Mouse (Mus musculus) CH12.LX (cell line): ENCODE measurements at regions not wholly inside any gene's neighbourhood (a gene's known extent, or its start where the extent isn't known, plus 50 kb on each side); places are given as distances from the start of the nearest gene placed in this dataset.

Experiments
- DNase-seq: peaks from one replicate; pipeline ENCODE4 v3.0.0-alpha.2; 2013; ENCODE audit errors: extremely low read depth
- H3K27ac ChIP-seq: 2 replicates; pipeline ENCODE4 v1.5.1; 2012; ENCODE audit warnings: low read depth, mild to moderate bottlenecking, control low read depth, moderate library complexity; ENCODE audit not compliant: insufficient read depth
- H3K27me3 ChIP-seq: replicated peaks from 2 replicates; pipeline ENCODE3; 2012; ENCODE audit warnings: inconsistent platforms
- H3K36me3 ChIP-seq, 2 experiments: replicated peaks in 1 of 2; 2 replicates each; pipeline versions ENCODE3 to v1.6.1; 2012; ENCODE audit warnings: inconsistent platforms in 1 of 2, low read length in 1 of 2, mild to moderate bottlenecking in 1 of 2, mixed read lengths in 1 of 2, moderate library complexity in 1 of 2; ENCODE audit not compliant: control insufficient read depth in 1 of 2, insufficient read depth in 1 of 2
- H3K4me1 ChIP-seq, 2 experiments: 2 replicates each; pipeline ENCODE4 v1.6.1; 2012; ENCODE audit warnings: inconsistent platforms in 1 of 2, moderate library complexity in 1 of 2; ENCODE audit not compliant: insufficient read depth in 2 of 2, control insufficient read depth in 1 of 2
- H3K4me2 ChIP-seq: 2 replicates; pipeline ENCODE4 v1.6.1; 2012; ENCODE audit warnings: low read depth, mild to moderate bottlenecking, control low read depth; ENCODE audit not compliant: poor library complexity, insufficient read depth, severe bottlenecking
- H3K4me3 ChIP-seq, 3 experiments: fragments of 150-350 bp in 1 of 3; sonication (generic) in 1 of 3; replicated peaks in 1 of 3; 2 replicates each; pipeline versions ENCODE3 to v1.5.1; 2011 to 2012; ENCODE audit warnings: low read depth in 2 of 3, low read length in 2 of 3, mild to moderate bottlenecking in 2 of 3, moderate library complexity in 2 of 3, control low read depth in 1 of 3, improper control_type of control experiment in 1 of 3, inconsistent platforms in 1 of 3, mixed read lengths in 1 of 3; ENCODE audit not compliant: poor library complexity in 1 of 3
- H3K79me2 ChIP-seq: replicated peaks from 2 replicates; pipeline ENCODE4 v1.6.1; 2012; ENCODE audit warnings: mild to moderate bottlenecking, moderate library complexity; ENCODE audit not compliant: control insufficient read depth, poor library complexity, insufficient read depth, severe bottlenecking; ENCODE audit errors: extremely low read depth
- H3K9ac ChIP-seq: 2 replicates; pipeline ENCODE4 v1.6.1; 2012; ENCODE audit warnings: low read depth, mild to moderate bottlenecking, control low read depth, moderate library complexity; ENCODE audit not compliant: insufficient read depth
- H3K9me3 ChIP-seq: replicated peaks from 2 replicates; pipeline ENCODE3; 2012; ENCODE audit warnings: low read length, inconsistent platforms, mixed read lengths
- CTCF ChIP-seq, 2 experiments: IDR thresholded peaks in 1 of 2; conservative IDR thresholded peaks in 1 of 2; 2 replicates each; pipeline ENCODE4 v1.5.1; 2011 to 2012; ENCODE audit warnings: low read depth in 2 of 2, low read length in 2 of 2, improper control_type of control experiment in 1 of 2, inconsistent platforms in 1 of 2, mild to moderate bottlenecking in 1 of 2, moderate library complexity in 1 of 2
- ETS1 ChIP-seq: conservative IDR thresholded peaks from 2 replicates; pipeline ENCODE4 v1.6.1; 2012; ENCODE audit warnings: low read depth, mild to moderate bottlenecking, inconsistent platforms, low read length, improper control_type of control experiment, moderate library complexity
- GABPA ChIP-seq: IDR thresholded peaks from 2 replicates; pipeline ENCODE4 v1.6.1; 2012; ENCODE audit warnings: low read depth, low read length, improper control_type of control experiment, inconsistent platforms; ENCODE audit not compliant: insufficient replicate concordance
- HCFC1 ChIP-seq: IDR thresholded peaks from 2 replicates; pipeline ENCODE4 v1.6.1; 2012; ENCODE audit warnings: low read depth, mild to moderate bottlenecking, inconsistent platforms, low read length, improper control_type of control experiment
- JUN ChIP-seq: IDR thresholded peaks from 2 replicates; pipeline ENCODE4 v1.6.1; 2011; ENCODE audit warnings: low read depth, mild to moderate bottlenecking, low read length, improper control_type of control experiment, moderate library complexity; ENCODE audit not compliant: insufficient read depth
- JUND ChIP-seq: conservative IDR thresholded peaks from 2 replicates; pipeline ENCODE4 v1.6.1; 2011; ENCODE audit warnings: low read depth, low read length, improper control_type of control experiment
- KAT2A ChIP-seq: IDR thresholded peaks from 2 replicates; pipeline ENCODE4 v1.6.1; 2012; ENCODE audit warnings: low read length, improper control_type of control experiment, inconsistent platforms; ENCODE audit not compliant: insufficient replicate concordance
- MAFK ChIP-seq: IDR thresholded peaks from 2 replicates; pipeline ENCODE4 v1.6.1; 2011; ENCODE audit warnings: low read length, improper control_type of control experiment; ENCODE audit not compliant: insufficient replicate concordance
- MAX ChIP-seq: IDR thresholded peaks from 2 replicates; pipeline ENCODE4 v1.6.1; 2011; ENCODE audit warnings: low read length, improper control_type of control experiment
- MAZ ChIP-seq: IDR thresholded peaks from 2 replicates; pipeline ENCODE4 v1.6.1; 2012; ENCODE audit warnings: low read depth, mild to moderate bottlenecking, inconsistent platforms, low read length, improper control_type of control experiment, moderate library complexity
- MEF2A ChIP-seq: IDR thresholded peaks from 2 replicates; pipeline ENCODE4 v1.6.1; 2014; ENCODE audit warnings: low read depth, mild to moderate bottlenecking, inconsistent platforms, low read length, improper control_type of control experiment, borderline replicate concordance
- NELFE ChIP-seq: IDR thresholded peaks from 2 replicates; pipeline ENCODE4 v1.6.1; 2011; ENCODE audit warnings: low read depth, low read length, improper control_type of control experiment
- RCOR1 ChIP-seq: conservative IDR thresholded peaks from 2 replicates; pipeline ENCODE4 v1.6.1; 2012; ENCODE audit warnings: low read depth, mild to moderate bottlenecking, inconsistent platforms, low read length, improper control_type of control experiment
- SIN3A ChIP-seq: IDR thresholded peaks from 2 replicates; pipeline ENCODE4 v1.6.1; 2012; ENCODE audit warnings: low read length, improper control_type of control experiment, inconsistent platforms
- SMC3 ChIP-seq: IDR thresholded peaks from 2 replicates; pipeline ENCODE4 v1.6.1; 2011; ENCODE audit warnings: low read depth, low read length, improper control_type of control experiment
- USF2 ChIP-seq: conservative IDR thresholded peaks from 2 replicates; pipeline ENCODE4 v1.6.1; 2011; ENCODE audit warnings: low read depth, low read length, improper control_type of control experiment
- ZC3H11A ChIP-seq: IDR thresholded peaks from 2 replicates; pipeline ENCODE4 v1.6.1; 2012; ENCODE audit warnings: low read depth, mild to moderate bottlenecking, inconsistent platforms, low read length, improper control_type of control experiment
- ZKSCAN1 ChIP-seq: IDR thresholded peaks from 2 replicates; pipeline ENCODE4 v1.6.1; 2012; ENCODE audit warnings: low read depth, inconsistent platforms, low read length, improper control_type of control experiment, borderline replicate concordance
- ZMIZ1 ChIP-seq: IDR thresholded peaks from 2 replicates; pipeline ENCODE4 v1.6.1; 2012; ENCODE audit warnings: low read depth, mild to moderate bottlenecking, inconsistent platforms, low read length, improper control_type of control experiment
- ZNF384 ChIP-seq: IDR thresholded peaks from 2 replicates; pipeline ENCODE4 v1.6.1; 2012; ENCODE audit warnings: low read depth, low read length, improper control_type of control experiment, inconsistent platforms
- dilution Hi-C: fragments of 300-500 bp; cut with MboI; formaldehyde crosslinking; loops from 2 replicates; pipeline ENCODE4 v1.14.3; 2020; ENCODE audit warnings: low sequenced_read_pairs; ENCODE audit not compliant: extremely low pct_unique_long_range_greater_than_20kb, extremely low pct_ligation_motif_present
- in situ Hi-C: fragments of 300-500 bp; cut with MboI; formaldehyde crosslinking; loops from 3 replicates; pipeline ENCODE4 v1.14.3; 2019; ENCODE audit warnings: low sequenced_read_pairs, low pct_ligation_motif_present, low pct_unique_long_range_greater_than_20kb, mixed read lengths

DNA sequence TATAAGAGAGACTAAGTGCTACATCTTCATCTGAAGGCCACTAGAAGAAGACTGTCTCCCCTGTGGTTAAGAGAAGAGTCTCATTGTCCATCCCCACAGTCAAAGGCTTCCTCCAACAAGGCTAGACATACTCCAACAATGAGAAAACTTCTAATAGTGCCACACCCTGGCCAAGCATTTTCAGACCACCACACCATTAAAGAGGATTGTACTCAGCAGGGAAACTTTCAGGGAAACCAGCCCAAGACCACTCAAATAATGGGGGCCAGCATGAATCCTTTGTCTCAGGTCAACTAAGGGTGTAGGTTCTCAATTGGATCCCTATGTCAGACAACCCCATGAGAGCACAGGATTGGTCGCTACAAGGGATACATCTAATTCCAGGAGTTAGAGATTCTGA, 179.4 kb upstream of the Pcdh17 start:
- Histone ChIP-seq H3K9me3 (peaks cover 4% of the 10 kb centered on the region), H3K27me3 (no peaks in the 10 kb centered on the region), H3K4me3 (no peak overlapping the region), H3K4me2 (no peak overlapping the region), H3K4me1 (0 out of 4 replicates have a peak, but pooled peaks cover 0 to 3% of the 10 kb centered on the region in 2 experiments), H3K36me3 (no peaks in the 10 kb centered on the region), H3K27ac (no peak overlapping the region), H3K9ac (no peak overlapping the region), H3K79me2 (no peaks in the 10 kb centered on the region)
- in situ Hi-C loops (loop anchor here (25.0 kb wide), 1 partner anchor 173 kb away; the partner anchor contains the start of gene Pcdh17), dilution Hi-C loops (no loop called here)
- TF ChIP-seq SIN3A (no peak), JUND (no peak), ZMIZ1 (no peak), MEF2A (no peak), ETS1 (no peak)
- no peak for DNase-seq

DNA sequence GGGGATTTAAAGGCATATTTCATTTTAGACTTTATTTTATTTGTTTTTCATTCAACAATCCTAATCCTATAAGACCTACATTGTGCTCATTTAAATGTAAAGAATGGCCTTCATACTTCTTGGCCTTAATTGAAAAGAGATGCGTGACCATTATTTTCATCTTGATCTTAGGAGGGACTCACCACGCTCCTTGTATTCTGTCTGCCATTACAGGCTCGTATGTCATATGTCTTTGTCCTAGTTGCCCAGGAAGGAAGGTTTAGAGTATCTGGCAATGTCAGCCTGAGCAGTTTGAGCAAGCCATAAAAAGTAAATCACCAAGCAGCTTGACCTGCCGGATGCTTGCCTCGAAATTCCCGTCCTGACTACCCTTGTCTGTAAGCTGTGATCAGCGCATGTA, 177.1 kb upstream of the Pcdh17 start:
- Histone ChIP-seq H3K9ac (no peak overlapping the region), H3K36me3 (no peaks in the 10 kb centered on the region), H3K4me2 (no peak overlapping the region), H3K4me1 (no peaks in the 10 kb centered on the region), H3K79me2 (no peaks in the 10 kb centered on the region), H3K9me3 (peaks cover 4% of the 10 kb centered on the region), H3K4me3 (no peak overlapping the region), H3K27me3 (no peaks in the 10 kb centered on the region), H3K27ac (no peak overlapping the region)
- TF ChIP-seq MEF2A (no peak), NELFE (no peak), USF2 (no peak), KAT2A (no peak), MAFK (no peak), GABPA (no peak), JUN (no peak), ZNF384 (no peak), ZKSCAN1 (no peak), MAZ (no peak), JUND (no peak), SMC3 (no peak), ZC3H11A (no peak), HCFC1 (no peak), CTCF (conservative IDR thresholded peaks at IDR 0.05 in 1 of 2, IDR thresholded peaks at IDR 0.05 in 1 of 2; ENCODE audit: low read depth in 2 of 2, low read length in 2 of 2) (no peak), MAX (no peak), RCOR1 (no peak)
- in situ Hi-C loops (loop anchor here (25.0 kb wide), 1 partner anchor 171 kb away; the partner anchor contains the start of gene Pcdh17), dilution Hi-C loops (no loop called here)
- no peak for DNase-seq
